In the genomic region with DNA sequence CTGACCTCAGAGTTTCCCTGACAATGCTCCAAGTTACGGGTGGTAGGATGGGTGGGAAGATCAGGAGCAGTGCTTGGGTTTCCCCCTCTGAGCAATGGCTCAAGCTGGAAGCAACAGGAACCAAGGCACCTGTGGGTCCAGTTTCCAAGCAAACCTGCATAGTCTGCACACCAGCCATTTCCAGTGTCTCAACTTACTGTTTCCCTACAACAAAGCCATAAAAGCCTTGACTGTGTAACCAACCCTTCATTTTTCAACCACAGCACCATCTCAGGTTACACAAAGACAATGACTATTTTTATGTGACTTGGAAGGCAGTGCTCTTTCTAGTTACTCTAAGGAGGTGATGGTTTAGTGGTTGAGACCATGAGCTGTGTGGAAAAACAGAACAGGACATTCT, we compare ENCODE assay signal across 16 mouse cellular contexts.
"Had no signal": no experiment of that assay in that cellular context is flagged by ENCODE, and none has a peak within 500 bp of the region (broad histone marks: within the 10 kb centered on the region; RNA-seq: fewer than 3 reads in every experiment).

No protein-coding gene starts in this region.

- H3K4me1 ChIP-seq: lung, embryonic 15.5 days; megakaryocyte, embryonic 14.5 days; midbrain, embryonic 13.5 days; midbrain, embryonic 15.5 days; neural tube, embryonic 12.5 days; stomach, embryonic 15.5 days had no signal

- DNase-seq: lung, adult 2 months; lung, postnatal 14 days; lung, postnatal 36 days; right cerebral cortex, postnatal 14 days; thymus, adult 2 months; thymus, postnatal 36 days had no signal

- H3K9me3 ChIP-seq: lung, embryonic 15.5 days; midbrain, embryonic 13.5 days; midbrain, embryonic 15.5 days; neural tube, embryonic 12.5 days; stomach, embryonic 15.5 days had no signal

- H3K27ac ChIP-seq: lung, embryonic 15.5 days; macrophage; midbrain, embryonic 13.5 days; midbrain, embryonic 15.5 days; neural tube, embryonic 12.5 days; stomach, embryonic 15.5 days; stomach, postnatal 0 days had no signal

- H3K4me3 ChIP-seq: lung, embryonic 15.5 days; megakaryocyte, embryonic 14.5 days; midbrain, embryonic 13.5 days; midbrain, embryonic 15.5 days; neural tube, embryonic 12.5 days; stomach, embryonic 15.5 days had no signal

- ATAC-seq: lung, postnatal 0 days; midbrain, embryonic 13.5 days; midbrain, embryonic 15.5 days had no signal

- H3K4me2 ChIP-seq: lung, embryonic 15.5 days; midbrain, embryonic 11.5 days; midbrain, embryonic 13.5 days; midbrain, embryonic 15.5 days; neural tube, embryonic 12.5 days; stomach, embryonic 15.5 days had no signal

- H3K9ac ChIP-seq: lung, embryonic 15.5 days; midbrain, embryonic 13.5 days; midbrain, embryonic 15.5 days; neural tube, embryonic 12.5 days; stomach, embryonic 15.5 days had no signal

- H3K36me3 ChIP-seq: lung, embryonic 15.5 days; midbrain, embryonic 13.5 days; midbrain, embryonic 15.5 days; neural tube, embryonic 12.5 days; stomach, embryonic 15.5 days had no signal

- H3K27me3 ChIP-seq: lung, embryonic 15.5 days; megakaryocyte, embryonic 14.5 days; midbrain, embryonic 13.5 days; midbrain, embryonic 15.5 days; neural tube, embryonic 12.5 days; stomach, embryonic 15.5 days had no signal
